Mouse (Mus musculus) CH12.LX (cell line): ENCODE results near the gene Ubl3. TPM values are rescaled to one million over a fixed set of nuclear protein-coding genes. Genes with fewer than 3 reads are reported as not detected.

Experiments
- DNase-seq: peaks from one replicate; pipeline ENCODE4 v3.0.0-alpha.2; 2013; ENCODE audit errors: extremely low read depth
- H3K27ac ChIP-seq: 2 replicates; pipeline ENCODE4 v1.5.1; 2012; ENCODE audit warnings: low read depth, mild to moderate bottlenecking, control low read depth, moderate library complexity; ENCODE audit not compliant: insufficient read depth
- H3K27me3 ChIP-seq: replicated peaks from 2 replicates; pipeline ENCODE3; 2012; ENCODE audit warnings: inconsistent platforms
- H3K36me3 ChIP-seq, 2 experiments: replicated peaks in 1 of 2; 2 replicates each; pipeline versions ENCODE3 to v1.6.1; 2012; ENCODE audit warnings: inconsistent platforms in 1 of 2, low read length in 1 of 2, mild to moderate bottlenecking in 1 of 2, mixed read lengths in 1 of 2, moderate library complexity in 1 of 2; ENCODE audit not compliant: control insufficient read depth in 1 of 2, insufficient read depth in 1 of 2
- H3K4me1 ChIP-seq, 2 experiments: 2 replicates each; pipeline ENCODE4 v1.6.1; 2012; ENCODE audit warnings: inconsistent platforms in 1 of 2, moderate library complexity in 1 of 2; ENCODE audit not compliant: insufficient read depth in 2 of 2, control insufficient read depth in 1 of 2
- H3K4me2 ChIP-seq: 2 replicates; pipeline ENCODE4 v1.6.1; 2012; ENCODE audit warnings: low read depth, mild to moderate bottlenecking, control low read depth; ENCODE audit not compliant: poor library complexity, insufficient read depth, severe bottlenecking
- H3K4me3 ChIP-seq, 3 experiments: fragments of 150-350 bp in 1 of 3; sonication (generic) in 1 of 3; replicated peaks in 1 of 3; 2 replicates each; pipeline versions ENCODE3 to v1.5.1; 2011 to 2012; ENCODE audit warnings: low read depth in 2 of 3, low read length in 2 of 3, mild to moderate bottlenecking in 2 of 3, moderate library complexity in 2 of 3, control low read depth in 1 of 3, improper control_type of control experiment in 1 of 3, inconsistent platforms in 1 of 3, mixed read lengths in 1 of 3; ENCODE audit not compliant: poor library complexity in 1 of 3
- H3K79me2 ChIP-seq: replicated peaks from 2 replicates; pipeline ENCODE4 v1.6.1; 2012; ENCODE audit warnings: mild to moderate bottlenecking, moderate library complexity; ENCODE audit not compliant: control insufficient read depth, poor library complexity, insufficient read depth, severe bottlenecking; ENCODE audit errors: extremely low read depth
- H3K9ac ChIP-seq: 2 replicates; pipeline ENCODE4 v1.6.1; 2012; ENCODE audit warnings: low read depth, mild to moderate bottlenecking, control low read depth, moderate library complexity; ENCODE audit not compliant: insufficient read depth
- H3K9me3 ChIP-seq: replicated peaks from 2 replicates; pipeline ENCODE3; 2012; ENCODE audit warnings: low read length, inconsistent platforms, mixed read lengths
- BHLHE40 ChIP-seq: IDR thresholded peaks from 2 replicates; pipeline ENCODE4 v1.6.1; 2011; ENCODE audit warnings: mild to moderate bottlenecking, low read depth, low read length, improper control_type of control experiment
- CHD1 ChIP-seq: IDR thresholded peaks from 2 replicates; pipeline ENCODE4 v1.6.1; 2012; ENCODE audit warnings: low read depth, low read length, improper control_type of control experiment, inconsistent platforms
- CTCF ChIP-seq, 2 experiments: IDR thresholded peaks in 1 of 2; conservative IDR thresholded peaks in 1 of 2; 2 replicates each; pipeline ENCODE4 v1.5.1; 2011 to 2012; ENCODE audit warnings: low read depth in 2 of 2, low read length in 2 of 2, improper control_type of control experiment in 1 of 2, inconsistent platforms in 1 of 2, mild to moderate bottlenecking in 1 of 2, moderate library complexity in 1 of 2
- ELF1 ChIP-seq: IDR thresholded peaks from 2 replicates; pipeline ENCODE4 v1.6.1; 2014; ENCODE audit warnings: low read depth, mild to moderate bottlenecking, inconsistent platforms, low read length, improper control_type of control experiment
- GABPA ChIP-seq: IDR thresholded peaks from 2 replicates; pipeline ENCODE4 v1.6.1; 2012; ENCODE audit warnings: low read depth, low read length, improper control_type of control experiment, inconsistent platforms; ENCODE audit not compliant: insufficient replicate concordance
- IRF4 ChIP-seq: IDR thresholded peaks from 2 replicates; pipeline ENCODE4 v1.6.1; 2014; ENCODE audit warnings: low read depth, mild to moderate bottlenecking, inconsistent platforms, low read length, improper control_type of control experiment
- KAT2A ChIP-seq: IDR thresholded peaks from 2 replicates; pipeline ENCODE4 v1.6.1; 2012; ENCODE audit warnings: low read length, improper control_type of control experiment, inconsistent platforms; ENCODE audit not compliant: insufficient replicate concordance
- MAZ ChIP-seq: IDR thresholded peaks from 2 replicates; pipeline ENCODE4 v1.6.1; 2012; ENCODE audit warnings: low read depth, mild to moderate bottlenecking, inconsistent platforms, low read length, improper control_type of control experiment, moderate library complexity
- NRF1 ChIP-seq: IDR thresholded peaks from 2 replicates; pipeline ENCODE4 v1.6.1; 2014; ENCODE audit warnings: low read depth, mild to moderate bottlenecking, inconsistent platforms, low read length, improper control_type of control experiment, moderate library complexity
- PAX5 ChIP-seq: IDR thresholded peaks from 2 replicates; pipeline ENCODE4 v1.6.1; 2012; ENCODE audit warnings: low read length, inconsistent platforms, mixed read lengths
- POLR2AphosphoS2 ChIP-seq: IDR thresholded peaks from 2 replicates; pipeline ENCODE4 v1.6.1; 2011; ENCODE audit warnings: low read depth, low read length, improper control_type of control experiment
- SMC3 ChIP-seq: IDR thresholded peaks from 2 replicates; pipeline ENCODE4 v1.6.1; 2011; ENCODE audit warnings: low read depth, low read length, improper control_type of control experiment
- TBP ChIP-seq: conservative IDR thresholded peaks from 2 replicates; pipeline ENCODE4 v1.6.1; 2011; ENCODE audit warnings: low read depth, low read length, improper control_type of control experiment
- TCF12 ChIP-seq: IDR thresholded peaks from 2 replicates; pipeline ENCODE4 v1.6.1; 2014; ENCODE audit warnings: low read depth, mild to moderate bottlenecking, inconsistent platforms, low read length, improper control_type of control experiment
- ZMIZ1 ChIP-seq: IDR thresholded peaks from 2 replicates; pipeline ENCODE4 v1.6.1; 2012; ENCODE audit warnings: low read depth, mild to moderate bottlenecking, inconsistent platforms, low read length, improper control_type of control experiment
- ZNF384 ChIP-seq: IDR thresholded peaks from 2 replicates; pipeline ENCODE4 v1.6.1; 2012; ENCODE audit warnings: low read depth, low read length, improper control_type of control experiment, inconsistent platforms
- dilution Hi-C: fragments of 300-500 bp; cut with MboI; formaldehyde crosslinking; loops from 2 replicates; pipeline ENCODE4 v1.14.3; 2020; ENCODE audit warnings: low sequenced_read_pairs; ENCODE audit not compliant: extremely low pct_unique_long_range_greater_than_20kb, extremely low pct_ligation_motif_present
- in situ Hi-C: fragments of 300-500 bp; cut with MboI; formaldehyde crosslinking; loops from 3 replicates; pipeline ENCODE4 v1.14.3; 2019; ENCODE audit warnings: low sequenced_read_pairs, low pct_ligation_motif_present, low pct_unique_long_range_greater_than_20kb, mixed read lengths
- polyA plus RNA-seq: library from polyadenylated mRNA; unstranded; fragments of >175 nt; gene quantifications from 2 replicates; pipeline ENCODE4 v1.2.1, GENCODE M21; 2012; ENCODE audit warnings: low read depth; ENCODE audit not compliant: insufficient read length
- total RNA-seq, 2 experiments: library from RNA; depleted of rRNA; stranded (reverse); fragments of 300-350 nt in 1 of 2; fragments of >200 nt in 1 of 2; gene quantifications; 2 replicates each; pipeline ENCODE4 v1.2.3; 2012 to 2014

Ubl3 gene
- total and polyA plus RNA-seq, 3 experiments: 46.9 to 83.3 (median 81.8) TPM

DNA sequence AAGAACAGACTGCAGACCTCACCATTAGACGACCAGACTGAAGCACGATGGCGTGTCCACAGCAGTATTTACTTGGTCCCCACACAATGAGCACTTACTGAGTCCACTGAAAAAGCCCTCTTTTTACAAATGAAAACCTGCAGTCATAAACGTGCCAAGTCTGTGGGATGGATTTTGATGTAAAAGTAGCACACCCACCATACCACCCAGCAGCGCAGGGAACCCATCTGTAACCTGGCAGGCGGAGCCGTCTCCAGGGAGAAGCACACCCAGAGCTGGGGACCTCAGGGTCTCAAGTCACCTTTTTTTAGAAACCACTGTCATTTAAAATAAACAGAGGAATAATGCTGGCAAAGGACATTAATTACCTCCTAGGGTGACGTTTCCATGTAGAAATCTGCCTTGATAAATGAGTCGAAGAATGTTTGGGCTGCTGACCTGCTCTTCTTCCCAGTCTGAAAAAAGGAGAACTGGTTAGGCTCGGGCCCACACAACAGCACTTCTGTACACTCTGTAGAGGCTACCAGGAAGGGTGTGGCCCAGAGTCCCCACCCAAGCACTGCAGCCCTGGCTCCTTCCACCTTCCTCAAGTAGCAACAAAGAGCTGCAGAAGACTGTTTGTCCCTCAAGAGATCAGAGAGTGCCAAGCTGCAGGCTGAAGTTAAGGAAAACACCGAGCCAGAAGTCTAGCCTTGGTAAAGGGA is 43.5 kb downstream of the Ubl3 start:
- H3K27me3 ChIP-seq: no peaks in the 10 kb centered on the region
- no peak overlapping the region for H3K4me2 ChIP-seq
- H3K27ac ChIP-seq: no peak overlapping the region
- TF ChIP-seq TBP (no peak), NRF1 (no peak), KAT2A (no peak), CHD1 (no peak), CTCF (conservative IDR thresholded peaks at IDR 0.05 in 1 of 2, IDR thresholded peaks at IDR 0.05 in 1 of 2; ENCODE audit: low read depth in 2 of 2, low read length in 2 of 2) (no peak), SMC3 (no peak), ZMIZ1 (no peak), ELF1 (no peak), ZNF384 (no peak), BHLHE40 (no peak), TCF12 (no peak), IRF4 (no peak), PAX5 (no peak), MAZ (no peak), GABPA (no peak)
- H3K79me2 ChIP-seq: peaks cover 6% of the 10 kb centered on the region; the same call in 1 of the 2 replicates
- H3K9ac ChIP-seq: no peak overlapping the region
- H3K4me3 ChIP-seq: no peak overlapping the region
- in situ Hi-C loops: no loop called here
- H3K36me3 ChIP-seq: peaks cover 49 to 80% of the 10 kb centered on the region in 2 experiments
- H3K9me3 ChIP-seq: no peaks in the 10 kb centered on the region
- DNase-seq: no peak
- dilution Hi-C loops: no loop called here
- peaks cover 0 to 7% of the 10 kb centered on the region in 2 experiments; a peak in 1 of 4 replicates for H3K4me1 ChIP-seq

DNA sequence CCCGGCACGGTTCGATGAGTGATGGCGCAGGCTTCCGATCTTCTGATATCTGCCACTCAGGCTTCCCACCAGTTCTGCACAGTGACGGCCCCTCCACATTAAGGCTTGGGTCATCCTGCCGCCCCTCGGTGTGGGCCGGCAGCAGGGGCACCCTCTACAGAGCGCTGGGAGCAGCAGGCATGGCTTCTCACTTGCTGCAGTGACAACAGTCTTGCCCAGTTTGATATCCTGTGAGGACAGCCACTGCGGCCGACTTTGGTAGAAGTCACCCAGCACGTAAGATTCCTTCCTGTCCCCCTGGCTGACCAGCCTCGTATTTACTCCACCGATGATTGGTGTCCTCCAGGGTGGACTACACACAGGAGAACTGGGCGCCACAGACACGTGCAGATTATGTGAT is 47.2 kb downstream of the Ubl3 start:
- in situ Hi-C loops: no loop called here
- Histone ChIP-seq H3K27me3 (no peaks in the 10 kb centered on the region), H3K4me2 (no peak overlapping the region), H3K9me3 (no peaks in the 10 kb centered on the region), H3K36me3 (peaks cover 42 to 73% of the 10 kb centered on the region in 2 experiments), H3K4me1 (peaks cover 0 to 7% of the 10 kb centered on the region in 2 experiments; a peak in 1 of 4 replicates), H3K79me2 (no peaks in the 10 kb centered on the region), H3K9ac (no peak overlapping the region), H3K27ac (no peak overlapping the region), H3K4me3 (no peak overlapping the region)
- no peak for TF ChIP-seq SMC3
- no peak for TF ChIP-seq POLR2AphosphoS2
- TF ChIP-seq CHD1: no peak
- DNase-seq: no peak
- dilution Hi-C loops: no loop called here
